ENCODE assay signal across 13 mouse cellular contexts in genomic region chr6:54120889-54121288, GRCm38 (mm10).
"Had no signal": no experiment of that assay in that cellular context is flagged by ENCODE, and none has a peak within 500 bp of the region (broad histone marks: within the 10 kb centered on the region; RNA-seq: fewer than 3 reads in every experiment).

No protein-coding gene starts in this region.

- H3K27me3 ChIP-seq: limb, embryonic 15.5 days; liver, embryonic 12.5 days; neural tube, embryonic 15.5 days had no signal

- H3K4me2 ChIP-seq: limb, embryonic 15.5 days; liver, embryonic 12.5 days; lung, embryonic 14.5 days; neural tube, embryonic 15.5 days had no signal

- ATAC-seq: liver, embryonic 12.5 days had no signal

- H3K4me3 ChIP-seq: limb, embryonic 15.5 days; liver, embryonic 12.5 days; midbrain, embryonic 10.5 days; myocyte; neural tube, embryonic 15.5 days had no signal

- H3K9me3 ChIP-seq: limb, embryonic 15.5 days; liver, embryonic 12.5 days; midbrain, embryonic 10.5 days; neural tube, embryonic 15.5 days had no signal

- H3K27ac ChIP-seq: limb, embryonic 15.5 days; liver, embryonic 12.5 days; neural tube, embryonic 15.5 days; stomach, postnatal 0 days had no signal

- DNase-seq: kidney, postnatal 14 days; lung, embryonic 14.5 days; lung, postnatal 10 days; lung, postnatal 4 days; midbrain, embryonic 14.5 days; right cerebral cortex, adult 18-20 months; right cerebral cortex, postnatal 25 days had no signal

- H3K9ac ChIP-seq: limb, embryonic 15.5 days; liver, embryonic 12.5 days; lung, embryonic 14.5 days; neural tube, embryonic 15.5 days had no signal

- H3K36me3 ChIP-seq: limb, embryonic 15.5 days; liver, embryonic 12.5 days; midbrain, embryonic 10.5 days; neural tube, embryonic 15.5 days had no signal
